Mouse (Mus musculus) gonadal fat pad, adult 2 months (tissue): ENCODE measurements at regions not wholly inside any gene's neighbourhood (a gene's known extent, or its start where the extent isn't known, plus 50 kb on each side); places are given as distances from the start of the nearest gene placed in this dataset.

ENCODE experiments used
- DNase-seq: peaks from one replicate; pipeline ENCODE4 v3.0.0-alpha.2; 2012; ENCODE audit warnings: low read depth

DNA sequence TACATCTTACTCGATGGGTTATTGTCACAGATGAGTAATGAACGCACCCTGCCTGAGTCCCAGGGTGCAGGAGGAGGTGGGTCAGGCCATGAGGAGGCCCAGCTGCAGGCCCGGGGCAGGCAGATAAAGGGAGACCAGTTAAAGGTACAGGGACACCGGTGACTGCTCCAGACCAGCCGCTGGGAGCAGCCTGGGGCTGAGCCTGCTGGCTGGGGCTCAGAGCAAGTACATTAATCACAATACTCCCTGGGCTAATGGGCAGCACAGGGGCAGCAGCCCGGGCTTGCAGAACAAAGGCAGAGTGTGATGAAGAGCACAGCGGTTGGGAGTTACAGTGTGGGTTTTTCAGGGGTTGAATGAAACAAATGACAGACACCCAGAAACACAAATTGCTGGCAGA, 154.4 kb upstream of the Rnf219 start:
- no peak for DNase-seq

DNA sequence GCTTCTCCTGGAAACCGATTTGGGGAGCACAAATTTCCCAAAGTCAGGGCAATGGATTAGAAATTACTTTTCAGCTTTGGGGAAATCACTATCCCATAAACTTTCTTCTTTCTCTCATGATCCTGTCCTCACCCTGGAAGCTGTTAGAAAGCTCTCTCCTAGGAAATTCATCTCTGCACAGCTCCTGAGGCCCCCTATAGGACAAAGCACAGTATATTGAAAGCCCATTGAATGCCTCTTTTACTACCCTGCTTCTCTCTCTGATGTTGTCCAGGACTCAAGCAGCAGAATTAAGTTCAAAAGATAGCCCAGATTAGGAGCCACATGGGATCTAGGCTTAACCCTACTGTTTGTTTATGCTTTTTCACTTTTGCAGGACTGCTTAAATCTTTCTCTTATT, 139.3 kb upstream of the Rnf219 start:
- no peak for DNase-seq

DNA sequence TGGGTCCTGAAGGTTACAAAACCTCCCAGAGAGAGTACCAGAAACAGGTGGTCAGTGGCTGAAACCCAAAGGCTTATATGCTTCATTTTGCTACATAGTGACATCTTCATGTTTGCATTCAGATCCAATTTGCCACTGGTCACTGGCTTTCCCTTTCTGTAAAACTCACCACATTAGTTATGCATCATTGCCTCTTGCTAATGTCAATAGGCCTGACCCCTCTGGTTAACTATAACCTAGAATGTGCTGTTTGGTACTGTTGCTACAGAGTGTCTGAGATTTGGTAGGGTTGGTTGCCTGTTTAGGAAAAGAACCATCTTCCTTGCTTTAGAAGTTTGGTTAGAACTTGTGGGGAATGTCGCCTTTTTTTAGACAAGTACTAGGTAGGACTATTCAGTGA, 136.3 kb upstream of the Rnf219 start:
- no peak for DNase-seq

GRCm38 (mm10) chr14:104649980-104650379, 127.5 kb upstream of the Rnf219 start:
- DNase-seq: no peak

DNA sequence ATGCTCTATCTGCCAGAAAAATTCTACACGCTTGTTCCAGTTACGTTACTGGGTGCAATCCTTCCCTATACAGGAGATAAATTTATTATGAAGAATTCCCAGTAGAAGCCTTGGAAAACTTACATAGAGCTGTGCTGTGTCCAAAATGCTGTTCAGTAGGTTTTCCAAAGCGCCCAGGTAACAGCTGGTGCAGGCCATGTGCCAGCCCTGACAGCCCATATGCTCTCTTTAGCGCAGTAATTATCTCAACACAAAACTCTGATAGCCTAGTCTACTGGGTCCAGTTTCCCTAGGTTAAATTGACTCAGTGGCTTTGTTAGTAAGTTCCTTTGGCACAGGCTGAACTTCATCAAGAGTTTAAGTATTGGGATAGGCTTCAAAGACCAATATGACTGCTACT, 122.2 kb upstream of the Rnf219 start:
- DNase-seq: no peak

DNA sequence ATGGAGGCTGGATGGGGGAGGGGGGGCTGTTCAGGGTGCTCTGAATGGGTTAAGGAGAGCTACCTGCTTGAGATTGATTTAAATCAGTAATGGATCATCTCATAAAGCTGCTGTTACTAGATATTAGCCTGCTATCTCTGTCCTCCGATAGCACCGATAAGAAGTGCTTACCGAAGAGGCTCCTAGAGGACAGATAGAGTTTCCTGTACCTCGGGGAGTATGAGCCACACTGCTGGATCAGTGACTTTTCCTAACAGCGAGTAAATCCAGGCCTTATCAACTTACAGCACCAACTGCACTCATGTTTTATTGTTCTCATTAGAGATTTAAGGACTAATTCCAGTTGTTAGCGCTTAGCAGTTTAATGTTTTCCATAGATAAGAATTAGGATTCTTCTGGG, 120.3 kb upstream of the Rnf219 start:
- DNase-seq: no peak

GRCm38 (mm10) chr14:104639300-104639699, 116.9 kb upstream of the Rnf219 start:
- no peak for DNase-seq

GRCm38 (mm10) chr14:104611467-104611866, 89.0 kb upstream of the Rnf219 start:
- no peak for DNase-seq

DNA sequence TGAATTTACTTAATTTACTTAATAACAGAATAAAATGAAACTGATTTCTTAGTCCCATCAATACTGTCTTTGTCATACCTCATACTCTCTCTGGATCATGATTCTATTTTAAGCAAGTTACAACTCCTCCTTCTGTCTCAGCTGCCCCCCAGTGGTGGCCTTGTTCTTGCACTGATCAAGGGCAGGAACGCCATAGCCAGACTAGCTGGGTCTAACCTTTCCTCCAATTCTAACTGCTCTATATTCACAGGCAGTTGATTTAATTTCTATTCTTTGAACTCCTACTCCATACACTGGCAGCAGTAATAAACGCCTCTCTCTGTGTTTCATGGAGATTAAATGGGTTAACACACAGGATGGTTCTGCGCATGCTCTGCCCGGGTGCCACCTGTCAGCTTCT, 87.9 kb upstream of the Rnf219 start:
- DNase-seq: no peak

GRCm38 (mm10) chr14:104594851-104595250, 72.4 kb upstream of the Rnf219 start:
- no peak for DNase-seq
